Comparison of ENCODE assay signal across 21 mouse cellular contexts in genomic region chr11:56767424-56767823, GRCm38 (mm10).
A peak's percentile ranks its signal among the peaks of the same experiment; 100 is the strongest.
DNase-seq lines count a peak whose midpoint lies in the region; ATAC-seq and TF ChIP-seq lines count a peak whose summit lies in the region.
"Had no signal": no experiment of that assay in that cellular context is flagged by ENCODE, and none has a peak within 500 bp of the region (broad histone marks: within the 10 kb centered on the region; RNA-seq: fewer than 3 reads in every experiment).

No protein-coding gene starts in this region.

- H3K4me3 ChIP-seq in forebrain, postnatal 0 days (ENCODE audit: low read depth, low read length): no peak overlapping the region
- H3K4me3 ChIP-seq in forebrain, embryonic 10.5 days: no peak overlapping the region
- no peak overlapping the region for H3K4me3 ChIP-seq in kidney, embryonic 15.5 days (replicated peaks)
- H3K4me3 ChIP-seq: embryonic facial prominence, embryonic 12.5 days; forebrain, embryonic 12.5 days; heart, embryonic 10.5 days; hindbrain, embryonic 12.5 days had no signal

- ATAC-seq in forebrain, postnatal 0 days: no peak
- ATAC-seq in kidney, embryonic 15.5 days (replicated peaks; ENCODE audit: low FRiP score): no peak
- no peak for ATAC-seq in megakaryocyte progenitor cell, adult 5-6 weeks (replicated peaks; ENCODE audit: poor library complexity)
- ATAC-seq: forebrain, embryonic 16.5 days had no signal

- no peak overlapping the region for H3K27ac ChIP-seq in forebrain, postnatal 0 days (ENCODE audit: low read depth, low read length)
- H3K27ac ChIP-seq in forebrain, embryonic 10.5 days: no peak overlapping the region
- no peak overlapping the region for H3K27ac ChIP-seq in kidney, embryonic 15.5 days
- H3K27ac ChIP-seq: embryonic facial prominence, embryonic 12.5 days; forebrain, embryonic 12.5 days; heart, embryonic 10.5 days; hindbrain, embryonic 12.5 days had no signal

- H3K27me3 ChIP-seq in forebrain, postnatal 0 days (ENCODE audit: insufficient read depth, low read length): no peaks in the 10 kb centered on the region
- no peaks in the 10 kb centered on the region for H3K27me3 ChIP-seq in forebrain, embryonic 10.5 days (ENCODE audit: poor library complexity, severe bottlenecking)
- no peaks in the 10 kb centered on the region for H3K27me3 ChIP-seq in kidney, embryonic 15.5 days
- H3K27me3 ChIP-seq: embryonic facial prominence, embryonic 12.5 days; forebrain, embryonic 12.5 days; hindbrain, embryonic 12.5 days had no signal

- intact Hi-C loops in left cerebral cortex, postnatal 14 days (cut with DNase I): no loop called here

- no peak overlapping the region for H3K4me2 ChIP-seq in forebrain, postnatal 0 days (ENCODE audit: low read depth)
- no peak overlapping the region for H3K4me2 ChIP-seq in kidney, embryonic 15.5 days
- H3K4me2 ChIP-seq: embryonic facial prominence, embryonic 12.5 days; forebrain, embryonic 12.5 days; hindbrain, embryonic 12.5 days had no signal

- no peaks in the 10 kb centered on the region for H3K4me1 ChIP-seq in forebrain, postnatal 0 days (ENCODE audit: insufficient read depth)
- peaks cover 18% of the 10 kb centered on the region for H3K4me1 ChIP-seq in forebrain, embryonic 10.5 days
- H3K4me1 ChIP-seq in kidney, embryonic 15.5 days: no peaks in the 10 kb centered on the region
- H3K4me1 ChIP-seq: embryonic facial prominence, embryonic 12.5 days; forebrain, embryonic 12.5 days; heart, embryonic 10.5 days; hindbrain, embryonic 12.5 days had no signal

- no peak overlapping the region for H3K9ac ChIP-seq in forebrain, postnatal 0 days
- H3K9ac ChIP-seq in kidney, embryonic 15.5 days: no peak overlapping the region
- H3K9ac ChIP-seq: embryonic facial prominence, embryonic 12.5 days; forebrain, embryonic 12.5 days; hindbrain, embryonic 12.5 days had no signal

- no peaks in the 10 kb centered on the region for H3K36me3 ChIP-seq in forebrain, postnatal 0 days (ENCODE audit: insufficient read depth)
- H3K36me3 ChIP-seq in forebrain, embryonic 10.5 days (replicated peaks): no peaks in the 10 kb centered on the region
- no peaks in the 10 kb centered on the region for H3K36me3 ChIP-seq in kidney, embryonic 15.5 days
- H3K36me3 ChIP-seq: embryonic facial prominence, embryonic 12.5 days; forebrain, embryonic 12.5 days; heart, embryonic 10.5 days; hindbrain, embryonic 12.5 days had no signal

- no peaks in the 10 kb centered on the region for H3K9me3 ChIP-seq in forebrain, postnatal 0 days (ENCODE audit: low read length)
- no peaks in the 10 kb centered on the region for H3K9me3 ChIP-seq in forebrain, embryonic 10.5 days
- no peaks in the 10 kb centered on the region for H3K9me3 ChIP-seq in kidney, embryonic 15.5 days (replicated peaks)
- H3K9me3 ChIP-seq: embryonic facial prominence, embryonic 12.5 days; forebrain, embryonic 12.5 days; heart, embryonic 10.5 days; hindbrain, embryonic 12.5 days had no signal

- peak; percentile 11 for DNase-seq in forebrain, postnatal 0 days
- no peak for DNase-seq in forebrain, embryonic 10.5 days (ENCODE audit: extremely low spot score, low spot score)
- peak; percentile 17 to 37 for DNase-seq in left cerebral cortex, postnatal 14 days (ENCODE audit: low spot score in 2 of 2)
- DNase-seq in left cerebral cortex, adult 18-20 months (ENCODE audit: low spot score in 2 of 2): no peak
- peak; percentile 4 for DNase-seq in right cerebral cortex, postnatal 14 days
- no peak for DNase-seq in right cerebral cortex, postnatal 36 days (ENCODE audit: low spot score in 2 of 2)
- DNase-seq: adrenal gland, postnatal 10 days; cerebellum, adult 11-12 months; cerebellum, adult 9-10 months; cerebellum, postnatal 25 days; gastrocnemius, postnatal 36 days; heart, adult 18-20 months; heart, postnatal 10 days; heart, postnatal 4 days had no signal

- TF ChIP-seq CTCF in forebrain, postnatal 0 days (IDR thresholded peaks at IDR 0.05; ENCODE audit: low read depth): no peak

Comparison
In these comparisons a context has a peak if more than half of its experiments do, and no peak if none do; other contexts are left out.
1. DNase-seq: peak in forebrain, postnatal 0 days (single experiment), left cerebral cortex, postnatal 14 days (2 of 2) and right cerebral cortex, postnatal 14 days (single experiment); none in forebrain, embryonic 10.5 days (single experiment), left cerebral cortex, adult 18-20 months (0 of 2) and right cerebral cortex, postnatal 36 days (0 of 2).